Mouse (Mus musculus): ENCODE measurements around the gene Herc3.

DNA sequence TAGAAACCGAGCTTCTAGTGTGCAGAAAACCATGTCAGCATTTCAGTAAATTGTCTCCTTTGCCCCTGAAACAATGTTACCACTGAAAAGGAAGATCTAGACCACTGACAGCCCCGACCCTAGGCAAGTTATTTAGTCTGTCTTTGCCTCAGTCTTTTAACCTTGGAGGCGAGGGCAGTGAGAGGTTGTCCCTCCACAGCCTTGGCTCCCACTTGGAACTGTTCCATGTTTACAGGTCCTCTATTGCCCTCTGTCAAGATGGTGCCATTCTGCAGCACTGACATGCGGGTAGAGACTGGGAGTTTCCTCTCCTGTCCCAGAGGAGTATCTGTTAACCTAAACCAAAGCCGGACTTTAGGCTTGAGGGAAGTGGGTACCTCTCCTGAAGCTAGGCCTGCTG is 81.6 kb downstream of the Herc3 start:
- TF ChIP-seq CTCF (IDR thresholded peaks at IDR 0.05; ENCODE audit: borderline replicate concordance, extremely low read depth, insufficient read depth, insufficient read length) (no peak), POLR2A (IDR thresholded peaks at IDR 0.05; ENCODE audit: borderline replicate concordance, extremely low read depth, insufficient read depth, insufficient read length, poor library complexity, severe bottlenecking) (no peak)

Data from brain, embryonic 14.5 days (tissue).